Mouse (Mus musculus) MN1 (cell line): ENCODE data around the gene Ppp1r35.

Source experiments
- DNase-seq: peaks from one replicate; pipeline ENCODE4 v3.0.0-alpha.2; 2016; ENCODE audit warnings: low spot score

The Ppp1r35 gene

DNA sequence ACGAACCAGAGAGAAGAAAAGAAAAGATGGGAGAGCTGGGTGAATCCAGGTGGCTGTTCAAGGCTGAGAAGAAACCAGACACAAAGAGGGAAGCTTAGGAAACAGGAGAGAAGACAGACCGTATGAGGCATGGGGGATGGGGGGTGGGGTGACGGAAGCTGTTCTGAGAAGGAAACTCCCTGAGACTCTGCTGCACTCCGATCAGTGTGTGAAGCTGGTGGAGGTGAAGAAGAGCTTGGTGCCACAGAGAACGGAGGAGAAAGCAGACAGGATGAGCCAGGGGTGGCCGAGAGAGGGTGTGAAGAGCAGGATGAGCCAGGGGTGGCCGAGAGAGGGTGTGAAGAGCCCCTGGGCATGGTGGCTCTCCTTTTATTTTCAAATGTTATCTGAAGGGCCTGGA is 47.8 kb downstream of the Ppp1r35 start:
- DNase-seq, result no peak

- no peak for DNase-seq
Observed at GRCm38 (mm10) chr5:137828694-137829093, 50.0 kb downstream of the Ppp1r35 start.
